Mouse (Mus musculus) MEL (cell line): ENCODE results near the gene B4galt1.

Source experiments
- CTCF ChIP-seq, 3 experiments: IDR thresholded peaks in 2 of 3; conservative IDR thresholded peaks in 1 of 3; 2 replicates each; pipeline ENCODE4 v1.5.1; 2011 to 2012; ENCODE audit warnings: low read length in 3 of 3, low read depth in 2 of 3, mild to moderate bottlenecking in 2 of 3, improper control_type of control experiment in 1 of 3, inconsistent platforms in 1 of 3, mixed read lengths in 1 of 3, moderate library complexity in 1 of 3; ENCODE audit not compliant: control insufficient read depth in 1 of 3, insufficient read depth in 1 of 3, poor library complexity in 1 of 3, severe bottlenecking in 1 of 3
- EP300 ChIP-seq, 2 experiments: IDR thresholded peaks; 2 replicates each; pipeline ENCODE4 v1.6.1; 2011; ENCODE audit warnings: improper control_type of control experiment in 2 of 2, low read length in 2 of 2, low read depth in 1 of 2, mild to moderate bottlenecking in 1 of 2
- HCFC1 ChIP-seq: IDR thresholded peaks from 2 replicates; pipeline ENCODE4 v1.6.1; 2012; ENCODE audit warnings: low read depth, mild to moderate bottlenecking, inconsistent platforms, low read length, improper control_type of control experiment, moderate library complexity
- MAFK ChIP-seq: IDR thresholded peaks from 2 replicates; pipeline ENCODE4 v1.6.1; 2011; ENCODE audit warnings: low read depth, mild to moderate bottlenecking, low read length, improper control_type of control experiment, borderline replicate concordance
- MAX ChIP-seq: IDR thresholded peaks from 2 replicates; pipeline ENCODE4 v1.6.1; 2011; ENCODE audit warnings: low read length, improper control_type of control experiment
- MXI1 ChIP-seq: IDR thresholded peaks from 2 replicates; pipeline ENCODE4 v1.6.1; 2011; ENCODE audit warnings: mild to moderate bottlenecking, low read depth, low read length, improper control_type of control experiment
- MYC ChIP-seq: IDR thresholded peaks from 2 replicates; pipeline ENCODE4 v1.6.1; 2011; ENCODE audit warnings: low read depth, mild to moderate bottlenecking, low read length, improper control_type of control experiment, moderate library complexity
- NRF1 ChIP-seq: IDR thresholded peaks from 2 replicates; pipeline ENCODE4 v1.6.1; 2014; ENCODE audit warnings: low read depth, mild to moderate bottlenecking, inconsistent platforms, low read length, improper control_type of control experiment, moderate library complexity; ENCODE audit not compliant: poor library complexity, insufficient read depth, severe bottlenecking
- POLR2A ChIP-seq, 2 experiments: IDR thresholded peaks; 2 replicates each; pipeline ENCODE4 v1.6.1; 2011 to 2012; ENCODE audit warnings: low read length in 2 of 2, mild to moderate bottlenecking in 2 of 2, control low read depth in 1 of 2, improper control_type of control experiment in 1 of 2, low read depth in 1 of 2, moderate library complexity in 1 of 2; ENCODE audit not compliant: control insufficient read depth in 1 of 2, insufficient read depth in 1 of 2, poor library complexity in 1 of 2
- POLR2AphosphoS2 ChIP-seq: IDR thresholded peaks from 2 replicates; pipeline ENCODE4 v1.6.1; 2011; ENCODE audit warnings: low read length, improper control_type of control experiment
- SMC3 ChIP-seq: IDR thresholded peaks from 2 replicates; pipeline ENCODE4 v1.6.1; 2011; ENCODE audit warnings: low read depth, low read length, improper control_type of control experiment
- USF1 ChIP-seq: IDR thresholded peaks from 2 replicates; pipeline ENCODE4 v1.6.1; 2014; ENCODE audit warnings: low read depth, mild to moderate bottlenecking, inconsistent platforms, low read length, improper control_type of control experiment, moderate library complexity
- ZMIZ1 ChIP-seq: IDR thresholded peaks from 2 replicates; pipeline ENCODE4 v1.6.1; 2012; ENCODE audit warnings: low read depth, mild to moderate bottlenecking, inconsistent platforms, low read length, improper control_type of control experiment, moderate library complexity

DNA sequence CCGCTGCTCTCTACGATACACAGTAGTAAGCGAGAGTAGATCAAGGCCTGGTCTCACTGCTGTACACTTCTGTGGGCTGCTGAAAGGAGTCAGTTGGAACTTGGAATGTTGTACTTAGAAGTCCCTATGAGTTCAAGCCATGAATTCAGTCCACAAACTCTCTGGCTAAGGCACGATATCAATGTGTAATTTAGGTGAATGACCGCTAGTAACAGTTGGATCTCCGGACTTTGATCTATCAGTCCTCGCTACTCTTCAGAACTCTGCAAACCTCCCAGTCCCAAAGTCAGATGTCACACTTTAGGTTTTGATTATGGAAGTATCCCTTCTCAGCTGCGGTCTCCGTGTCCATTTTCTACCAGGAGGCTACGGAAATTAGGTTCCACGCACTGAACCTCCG, 10.6 kb upstream of the B4galt1 start:
- no peak for TF ChIP-seq ZMIZ1
- TF ChIP-seq NRF1 = no peak
- no peak for TF ChIP-seq EP300 (IDR thresholded peaks at IDR 0.05; ENCODE audit: low read depth in 1 of 2, low read length in 2 of 2)
- TF ChIP-seq SMC3 = no peak
- no peak for TF ChIP-seq CTCF (IDR thresholded peaks at IDR 0.05 in 2 of 3, conservative IDR thresholded peaks at IDR 0.05 in 1 of 3; ENCODE audit: control insufficient read depth in 1 of 3, insufficient read depth in 1 of 3, low read depth in 2 of 3, low read length in 3 of 3, poor library complexity in 1 of 3, severe bottlenecking in 1 of 3)
- TF ChIP-seq MXI1 = no peak
- no peak for TF ChIP-seq POLR2A (IDR thresholded peaks at IDR 0.05; ENCODE audit: control insufficient read depth in 1 of 2, insufficient read depth in 1 of 2, low read depth in 1 of 2, low read length in 2 of 2, poor library complexity in 1 of 2)
- TF ChIP-seq USF1 = no peak
- TF ChIP-seq HCFC1 = no peak
- no peak for TF ChIP-seq MAFK
- TF ChIP-seq MYC = no peak
- TF ChIP-seq POLR2AphosphoS2 = no peak
- TF ChIP-seq MAX = no peak
